Mouse (Mus musculus) olfactory bulb, adult 2 months (tissue): ENCODE measurements around the gene Cpxm2. TPM values are rescaled to one million over a fixed set of nuclear protein-coding genes. Genes with fewer than 3 reads are reported as not detected.

Experiments
- H3K27ac ChIP-seq: fragments of 200-500 bp; 2 replicates; pipeline ENCODE4 v1.5.1; 2012; ENCODE audit warnings: low read depth, low read length; ENCODE audit not compliant: insufficient read depth
- H3K4me1 ChIP-seq: fragments of 200-500 bp; 2 replicates; pipeline ENCODE4 v1.6.1; 2012; ENCODE audit warnings: low read length; ENCODE audit not compliant: control insufficient read depth, insufficient read depth
- H3K4me3 ChIP-seq: fragments of 200-500 bp; 2 replicates; pipeline ENCODE4 v1.5.1; 2012; ENCODE audit warnings: mild to moderate bottlenecking, low read depth, low read length, moderate library complexity; ENCODE audit not compliant: insufficient read depth
- CTCF ChIP-seq: fragments of 200-500 bp; IDR thresholded peaks from 2 replicates; pipeline ENCODE4 v1.5.1; 2012; ENCODE audit warnings: low read depth, mild to moderate bottlenecking, low read length, moderate library complexity; ENCODE audit not compliant: insufficient read depth
- POLR2A ChIP-seq: fragments of 200-500 bp; IDR thresholded peaks from 2 replicates; pipeline ENCODE4 v1.6.1; 2012; ENCODE audit warnings: mild to moderate bottlenecking, low read depth, low read length, moderate library complexity; ENCODE audit not compliant: insufficient read depth
- WGBS: fragments of 180-500 bp; shearing (Covaris S2); methylation state at CpG from one replicate; pipeline ENCODE4 v1.1.7; 2018; 5-methylcytosine and 5-hydroxymethylcytosine counted together
- polyA plus RNA-seq: library from polyadenylated mRNA; stranded (reverse); fragments of >200 nt; gene quantifications from 2 replicates; pipeline ENCODE4 v1.2.4, GENCODE M21; 2012; ENCODE audit warnings: low replicate concordance; ENCODE audit not compliant: missing spikeins, insufficient read depth, insufficient read length

Cpxm2 gene
- polyA plus RNA-seq, 1 experiment, result not detected

- no peak overlapping the region for H3K4me3 ChIP-seq
- WGBS, result 95% methylated on average over 4 of the region's 4 CpGs
- TF ChIP-seq POLR2A, result no peak
- no peak for TF ChIP-seq CTCF
These were observed 27.2 kb upstream of the Cpxm2 start for GRCm38 (mm10) chr7:132181586-132182198.

GRCm38 (mm10) chr7:132181042-132181441 is 26.5 kb upstream of the Cpxm2 start:
- TF ChIP-seq POLR2A (no peak), CTCF (no peak)
- no peak overlapping the region for H3K4me3 ChIP-seq
- 88% methylated on average over 3 of the region's 3 CpGs for WGBS
- H3K4me1 ChIP-seq, result no peaks in the 10 kb centered on the region
- H3K27ac ChIP-seq, result no peak overlapping the region

More at GRCm38 (mm10) chr7:132181586-132182198, 27.2 kb upstream of the Cpxm2 start:
- no peaks in the 10 kb centered on the region for H3K4me1 ChIP-seq
- H3K27ac ChIP-seq, result no peak overlapping the region

- WGBS, result 64% methylated on average over 1 of the region's 1 CpGs
- TF ChIP-seq POLR2A, result no peak
- no peak for TF ChIP-seq CTCF
- H3K27ac ChIP-seq, result no peak overlapping the region
- peaks cover 3% of the 10 kb centered on the region; the same call in 1 of the 2 replicates for H3K4me1 ChIP-seq
- H3K4me3 ChIP-seq, result no peak overlapping the region
These were observed 24.5 kb upstream of the Cpxm2 start for GRCm38 (mm10) chr7:132179049-132179448.

- 54% methylated on average over 5 of the region's 5 CpGs for WGBS
- no peak overlapping the region for H3K4me3 ChIP-seq
- no peak for TF ChIP-seq CTCF
- TF ChIP-seq POLR2A, result no peak
- peaks cover 8% of the 10 kb centered on the region for H3K4me1 ChIP-seq
- H3K27ac ChIP-seq, result no peak overlapping the region
These were observed 20.2 kb upstream of the Cpxm2 start for GRCm38 (mm10) chr7:132174787-132175186.

GRCm38 (mm10) chr7:132174296-132174695 is 19.8 kb upstream of the Cpxm2 start:
- H3K4me1 ChIP-seq, result peaks cover 8% of the 10 kb centered on the region
- WGBS, result 48% methylated on average over 2 of the region's 2 CpGs
- TF ChIP-seq CTCF (no peak), POLR2A (no peak)
- no peak overlapping the region for H3K27ac ChIP-seq
- no peak overlapping the region for H3K4me3 ChIP-seq

- 31% methylated on average over 5 of the region's 5 CpGs for WGBS
- no peak for TF ChIP-seq POLR2A
- no peak for TF ChIP-seq CTCF
These were observed 17.7 kb upstream of the Cpxm2 start for GRCm38 (mm10) chr7:132172220-132172619.

GRCm38 (mm10) chr7:132171716-132172115 is 17.2 kb upstream of the Cpxm2 start:
- Histone ChIP-seq H3K4me3 (no peak overlapping the region), H3K4me1 (peaks cover 8% of the 10 kb centered on the region), H3K27ac (no peak overlapping the region)
- TF ChIP-seq POLR2A (no peak), CTCF (no peak)
- 58% methylated on average over 5 of the region's 5 CpGs for WGBS

More at GRCm38 (mm10) chr7:132172220-132172619, 17.7 kb upstream of the Cpxm2 start:
- Histone ChIP-seq H3K27ac (no peak overlapping the region), H3K4me3 (no peak overlapping the region), H3K4me1 (peaks cover 8% of the 10 kb centered on the region)

- Histone ChIP-seq H3K27ac (no peak overlapping the region), H3K4me3 (no peak overlapping the region), H3K4me1 (peaks cover 8% of the 10 kb centered on the region)
- TF ChIP-seq CTCF, result no peak
- no peak for TF ChIP-seq POLR2A
- 74% methylated on average over 7 of the region's 7 CpGs for WGBS
These were observed 15.1 kb upstream of the Cpxm2 start for GRCm38 (mm10) chr7:132169419-132170169.

GRCm38 (mm10) chr7:132167239-132167638 is 12.7 kb upstream of the Cpxm2 start:
- 78% methylated on average over 4 of the region's 4 CpGs for WGBS

GRCm38 (mm10) chr7:132162254-132162653 is 7.7 kb upstream of the Cpxm2 start:
- TF ChIP-seq POLR2A (no peak), CTCF (no peak)
- H3K27ac ChIP-seq, result no peak overlapping the region
- 56% methylated on average over 3 of the region's 3 CpGs for WGBS
- H3K4me3 ChIP-seq, result no peak overlapping the region
- H3K4me1 ChIP-seq, result peaks cover 4% of the 10 kb centered on the region; the same call in 1 of the 2 replicates

More at GRCm38 (mm10) chr7:132167239-132167638, 12.7 kb upstream of the Cpxm2 start:
- no peak overlapping the region for H3K27ac ChIP-seq
- peaks cover 1% of the 10 kb centered on the region for H3K4me1 ChIP-seq
- H3K4me3 ChIP-seq, result no peak overlapping the region
- no peak for TF ChIP-seq CTCF
- TF ChIP-seq POLR2A, result no peak
